Mouse (Mus musculus): ENCODE data around the gene Peli1. TPM values are rescaled to one million over a fixed set of nuclear protein-coding genes. Genes with fewer than 3 reads are reported as not detected.

Gene Peli1
- 10 to 100 TPM; 52.5 to 52.8 TPM for total RNA-seq (2021)

- DNase-seq (ENCODE audit: extremely low spot score in 1 of 2, low spot score in 1 of 2): peak; percentile 90 to 92
Measured at GRCm38 (mm10) chr11:21091067-21091427, at the start of gene Peli1. Gene Peli1 (plus strand): TSS chr11:21091291.

- no peak for DNase-seq (ENCODE audit: extremely low spot score in 1 of 2, low spot score in 1 of 2)
Measured at GRCm38 (mm10) chr11:21042590-21042989, 48.5 kb upstream of the Peli1 start.

- no peak for DNase-seq (ENCODE audit: extremely low spot score in 1 of 2, low spot score in 1 of 2)
Measured at GRCm38 (mm10) chr11:21046188-21046587, 44.9 kb upstream of the Peli1 start.

GRCm38 (mm10) chr11:21047921-21048320 is 43.2 kb upstream of the Peli1 start:
- DNase-seq (ENCODE audit: extremely low spot score in 1 of 2, low spot score in 1 of 2): no peak

- peak in 1 of 2 experiments; percentile 17 for DNase-seq (ENCODE audit: extremely low spot score in 1 of 2, low spot score in 1 of 2)
Measured at GRCm38 (mm10) chr11:21051716-21052115, 39.4 kb upstream of the Peli1 start.

- no peak for DNase-seq (ENCODE audit: extremely low spot score in 1 of 2, low spot score in 1 of 2)
Measured at GRCm38 (mm10) chr11:21054587-21054986, 36.5 kb upstream of the Peli1 start.

GRCm38 (mm10) chr11:21056109-21056850 is 34.8 kb upstream of the Peli1 start:
- no peak for DNase-seq (ENCODE audit: extremely low spot score in 1 of 2, low spot score in 1 of 2)

- no peak for DNase-seq (ENCODE audit: extremely low spot score in 1 of 2, low spot score in 1 of 2)
Measured at GRCm38 (mm10) chr11:21057511-21058414, 33.3 kb upstream of the Peli1 start.

GRCm38 (mm10) chr11:21058415-21058781 is 32.7 kb upstream of the Peli1 start:
- DNase-seq (ENCODE audit: extremely low spot score in 1 of 2, low spot score in 1 of 2): no peak

- DNase-seq (ENCODE audit: extremely low spot score in 1 of 2, low spot score in 1 of 2): no peak
Measured at GRCm38 (mm10) chr11:21060386-21061074, 30.6 kb upstream of the Peli1 start.

- no peak for DNase-seq (ENCODE audit: extremely low spot score in 1 of 2, low spot score in 1 of 2)
Measured at GRCm38 (mm10) chr11:21061075-21061403, 30.1 kb upstream of the Peli1 start.

GRCm38 (mm10) chr11:21061431-21061830 is 29.7 kb upstream of the Peli1 start:
- no peak for DNase-seq (ENCODE audit: extremely low spot score in 1 of 2, low spot score in 1 of 2)

GRCm38 (mm10) chr11:21062071-21062470 is 29.0 kb upstream of the Peli1 start:
- DNase-seq (ENCODE audit: extremely low spot score in 1 of 2, low spot score in 1 of 2): no peak

GRCm38 (mm10) chr11:21063271-21063670 is 27.8 kb upstream of the Peli1 start:
- DNase-seq (ENCODE audit: extremely low spot score in 1 of 2, low spot score in 1 of 2): no peak

GRCm38 (mm10) chr11:21079400-21079799 is 11.7 kb upstream of the Peli1 start:
- DNase-seq (ENCODE audit: extremely low spot score in 1 of 2, low spot score in 1 of 2): no peak

- DNase-seq (ENCODE audit: extremely low spot score in 1 of 2, low spot score in 1 of 2): no peak
Measured at GRCm38 (mm10) chr11:21079851-21080362, 11.2 kb upstream of the Peli1 start.

GRCm38 (mm10) chr11:21081169-21081568 is 9.9 kb upstream of the Peli1 start:
- DNase-seq (ENCODE audit: extremely low spot score in 1 of 2, low spot score in 1 of 2): no peak

GRCm38 (mm10) chr11:21082711-21083110 is 8.4 kb upstream of the Peli1 start:
- DNase-seq (ENCODE audit: extremely low spot score in 1 of 2, low spot score in 1 of 2): no peak

- no peak for DNase-seq (ENCODE audit: extremely low spot score in 1 of 2, low spot score in 1 of 2)
Measured at GRCm38 (mm10) chr11:21088356-21088755, 2.7 kb upstream of the Peli1 start.

GRCm38 (mm10) chr11:21089571-21089970 is 1.5 kb upstream of the Peli1 start:
- no peak for DNase-seq (ENCODE audit: extremely low spot score in 1 of 2, low spot score in 1 of 2)
